Mouse (Mus musculus): ENCODE data around the gene Zfp28.

DNA sequence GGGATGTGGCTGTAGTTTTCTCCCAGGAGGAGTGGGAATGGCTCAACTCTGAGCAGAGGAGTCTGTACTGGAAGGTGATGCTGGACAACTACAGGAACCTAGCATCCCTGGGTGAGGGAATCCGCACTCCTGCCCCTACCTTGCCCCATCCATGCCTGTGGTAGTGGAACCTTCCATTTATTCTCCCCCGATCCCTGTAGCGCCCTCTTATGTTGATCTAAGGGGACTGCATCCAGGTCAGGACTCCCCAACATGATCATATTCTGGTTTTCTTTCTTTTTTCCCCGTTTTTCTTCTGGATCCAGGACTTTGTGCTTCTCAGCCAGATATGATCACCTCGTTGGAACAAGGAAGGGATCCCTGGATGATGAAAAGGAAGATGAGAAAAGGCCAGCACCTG lies 6.4 kb downstream of the Zfp28 start:
- TF ChIP-seq CTCF (IDR thresholded peaks at IDR 0.05; ENCODE audit: low read depth) (0 out of 2 replicates have a peak, but pooled peaks have one; percentile 36), EP300 (IDR thresholded peaks at IDR 0.05; ENCODE audit: low read depth) (no peak)

Data from liver, postnatal 0 days (tissue).